8 mouse cellular contexts compared by ENCODE assay signal in the genomic region with DNA sequence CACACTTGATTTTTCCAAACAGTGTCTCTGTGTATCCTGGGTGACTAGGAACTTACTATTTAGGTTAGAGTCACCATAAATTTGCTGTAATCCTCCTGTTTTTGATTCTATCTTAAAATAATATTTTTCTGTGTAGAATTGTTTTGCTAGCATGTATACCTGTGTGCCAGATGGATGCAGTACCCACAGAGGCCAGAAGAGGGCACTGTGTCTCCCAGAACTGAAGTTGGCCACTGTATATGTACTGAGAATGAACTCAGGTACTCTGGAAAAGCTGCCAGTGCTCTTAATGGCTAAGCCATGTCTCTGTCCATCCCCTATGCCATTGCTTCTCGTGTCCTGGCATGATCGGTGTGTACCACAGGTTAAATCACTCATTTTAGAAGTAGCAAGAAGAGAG. TPM values are rescaled to one million over a fixed set of nuclear protein-coding genes. Genes with fewer than 3 reads are reported as not detected.
A peak's percentile ranks its signal among the peaks of the same experiment; 100 is the strongest.
DNase-seq lines count a peak whose midpoint lies in the region; ATAC-seq and TF ChIP-seq lines count a peak whose summit lies in the region.

No protein-coding gene starts in this region.

- no peak overlapping the region for H3K4me2 ChIP-seq in kidney, embryonic 15.5 days

- intact Hi-C loops in left cerebral cortex, adult 2 months (cut with DNase I) = no loop called here

- peaks cover 4% of the 10 kb centered on the region; the same call in 1 of the 2 replicates for H3K36me3 ChIP-seq in kidney, embryonic 15.5 days
- peaks cover 3% of the 10 kb centered on the region for H3K36me3 ChIP-seq in G1E (replicated peaks)

- no peaks in the 10 kb centered on the region for H3K9me3 ChIP-seq in kidney, embryonic 15.5 days (replicated peaks)
- H3K9me3 ChIP-seq in G1E (replicated peaks) = no peaks in the 10 kb centered on the region

- peak; percentile 26 for DNase-seq in kidney, adult 11 months
- DNase-seq in G1E (ENCODE audit: low spot score) = peak; percentile 1
- DNase-seq in c-Kit-positive CD71-negative TER-119-negative erythroid progenitor cells, embryonic 14.5 days (ENCODE audit: low read depth) = peak; percentile 33
- DNase-seq in frontal cortex, postnatal 36 days (ENCODE audit: low spot score in 2 of 2) = peak; percentile 8 to 31
- peak in 1 of 2 experiments; percentile 20 for DNase-seq in left cerebral cortex, adult 2 months (ENCODE audit: extremely low spot score in 1 of 2, low spot score in 2 of 2)
- DNase-seq in ovary, postnatal 36 days (ENCODE audit: low spot score) = peak; percentile 40
- peak; percentile 52 to 57 for DNase-seq in thymus, postnatal 36 days

- WGBS in kidney, embryonic 15.5 days = 74% methylated on average over 2 of the region's 2 CpGs

- no peak overlapping the region for H3K27ac ChIP-seq in kidney, embryonic 15.5 days
- H3K27ac ChIP-seq in left cerebral cortex, adult 2 months = no peak overlapping the region

- no peak for ATAC-seq in kidney, embryonic 15.5 days (replicated peaks; ENCODE audit: low FRiP score)
- no peak for ATAC-seq in G1E (ENCODE audit: extremely low read depth, insufficient number of reproducible peaks, low FRiP score, poor library complexity, severe bottlenecking)

- peak; percentile 76 for TF ChIP-seq CTCF in G1E (IDR thresholded peaks at IDR 0.05; ENCODE audit: low read depth, low read length)
- peak; percentile 75 for TF ChIP-seq CTCF in left cerebral cortex, adult 2 months (IDR thresholded peaks at IDR 0.05)

- H3K27me3 ChIP-seq in kidney, embryonic 15.5 days = no peaks in the 10 kb centered on the region
- no peaks in the 10 kb centered on the region for H3K27me3 ChIP-seq in G1E (ENCODE audit: insufficient read depth, low read length)

- no peaks in the 10 kb centered on the region for H3K4me1 ChIP-seq in kidney, embryonic 15.5 days
- no peaks in the 10 kb centered on the region for H3K4me1 ChIP-seq in G1E (ENCODE audit: insufficient read depth, low read depth, low read length)

- H3K4me3 ChIP-seq in kidney, embryonic 15.5 days (replicated peaks) = no peak overlapping the region
- H3K4me3 ChIP-seq in G1E (ENCODE audit: low read depth, low read length) = no peak overlapping the region
- H3K4me3 ChIP-seq in left cerebral cortex, adult 2 months = no peak overlapping the region

- H3K9ac ChIP-seq in kidney, embryonic 15.5 days = no peak overlapping the region

RNA-seq across cellular contexts. Expression of gene Mospd1, which starts 28.8 kb away (rescaled TPM):
- polyA plus RNA-seq in kidney, embryonic 15.5 days (2015; fragmentation: Nextera tagmentation; extraction: Ambion mirVana) = 38.9 and 45.2 TPM in 2 replicates
- total RNA-seq in G1E (2014; fragmentation: Nextera tagmentation) = 17.1 and 18.3 TPM in 2 replicates
- 26.1 and 27.4 TPM in 2 replicates for total RNA-seq in G1E (2017)
- polyA plus RNA-seq in G1E (2012) = 0.19 and 0.23 TPM in 2 replicates
- 10 to 100 TPM; 14.2 to 15.3 TPM for total RNA-seq in left cerebral cortex, adult 2 months (2021)
